Mouse (Mus musculus) yolk sac, embryonic 10.5 days (tissue): Measurements from ENCODE around the gene Hspa2.
"Not testable (repeated sequence)": the region's sequence is repeated elsewhere in the genome, so short reads cannot be mapped to it uniquely, and the experiment has no call there.

Experiments
- DNase-seq: peaks from one replicate; pipeline ENCODE4 v3.0.0-alpha.2; 2017; ENCODE audit warnings: low spot score

Hspa2 gene

DNA sequence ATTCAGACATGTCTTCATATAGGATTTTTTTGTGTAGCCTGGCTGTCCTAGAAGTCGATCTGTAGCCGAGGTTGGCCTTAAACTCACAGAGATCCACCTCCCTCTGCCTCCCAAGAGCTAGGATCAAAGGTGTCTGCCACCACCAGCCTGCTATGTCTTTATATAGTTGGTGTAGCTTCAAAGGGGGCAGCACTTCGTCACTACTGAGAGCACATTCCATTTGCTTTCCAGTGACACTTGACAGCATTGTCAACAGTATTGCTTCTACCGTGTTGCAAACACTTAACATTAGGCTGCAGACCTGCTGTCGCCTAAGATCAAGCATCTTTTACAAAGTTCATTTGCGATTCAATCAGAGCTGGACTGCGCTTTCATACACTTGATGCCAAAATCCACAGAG lies 30.1 kb downstream of the Hspa2 start:
- DNase-seq = no peak

DNA sequence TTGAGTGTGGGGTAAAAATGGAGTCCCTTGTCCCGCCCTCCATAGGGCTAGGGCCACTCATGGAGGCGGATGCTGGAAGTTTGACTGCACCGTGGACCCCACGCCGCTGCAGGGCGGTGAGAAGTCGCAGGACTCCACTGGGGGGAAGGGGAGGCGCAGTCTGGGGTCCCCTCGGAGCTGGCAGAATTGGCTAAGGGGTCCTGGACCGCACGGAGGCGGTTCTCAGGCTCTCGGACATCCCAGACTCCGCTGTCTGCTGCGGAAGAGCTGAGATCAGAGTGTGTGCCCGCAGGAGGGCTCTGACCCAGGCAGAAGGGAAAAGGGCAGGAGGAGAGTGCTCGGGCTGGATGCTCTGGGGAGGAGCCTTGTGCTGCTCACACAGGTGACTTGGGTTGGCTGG lies 31.1 kb downstream of the Hspa2 start:
- no peak for DNase-seq

DNA sequence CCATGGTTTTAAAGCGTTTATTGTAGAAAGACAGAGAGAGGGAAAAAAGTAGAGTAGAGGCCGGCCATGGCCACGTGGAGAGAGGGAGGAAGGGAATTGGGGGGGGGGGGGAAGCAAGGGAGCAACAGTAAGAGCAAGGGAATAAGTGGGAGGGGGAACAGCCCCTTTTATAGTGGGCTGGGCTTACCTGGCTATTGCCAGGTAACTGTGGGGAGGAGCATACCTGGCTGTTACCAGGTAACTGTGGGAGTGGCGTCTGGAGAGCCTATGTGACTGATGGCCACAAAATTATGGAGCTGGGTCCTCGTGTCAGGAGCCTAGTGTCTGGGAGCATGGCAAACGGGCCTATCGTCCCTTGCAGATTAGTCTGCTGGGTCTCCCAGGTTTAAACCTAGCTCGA lies 31.6 kb downstream of the Hspa2 start:
- DNase-seq = no peak

DNA sequence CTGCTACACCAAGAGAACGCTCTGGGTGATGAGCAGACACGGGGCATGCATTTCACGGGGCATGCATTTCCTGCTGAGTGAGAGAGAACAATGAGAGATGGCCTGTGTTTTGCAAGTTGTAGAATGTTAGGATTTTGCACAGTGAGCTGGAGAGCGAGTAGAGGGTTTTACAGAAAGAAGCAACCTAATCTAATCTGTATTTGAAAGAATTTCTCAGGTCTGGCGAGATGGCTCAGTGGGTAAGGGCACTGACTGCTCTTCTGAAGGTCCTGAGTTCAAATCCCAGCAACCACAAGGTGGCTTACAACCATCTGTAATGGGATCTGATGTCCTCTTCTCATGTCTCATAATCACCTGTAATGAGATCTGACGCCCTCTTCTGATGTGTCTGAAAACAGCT lies 39.5 kb downstream of the Hspa2 start:
- DNase-seq = not testable (repeated sequence)

DNA sequence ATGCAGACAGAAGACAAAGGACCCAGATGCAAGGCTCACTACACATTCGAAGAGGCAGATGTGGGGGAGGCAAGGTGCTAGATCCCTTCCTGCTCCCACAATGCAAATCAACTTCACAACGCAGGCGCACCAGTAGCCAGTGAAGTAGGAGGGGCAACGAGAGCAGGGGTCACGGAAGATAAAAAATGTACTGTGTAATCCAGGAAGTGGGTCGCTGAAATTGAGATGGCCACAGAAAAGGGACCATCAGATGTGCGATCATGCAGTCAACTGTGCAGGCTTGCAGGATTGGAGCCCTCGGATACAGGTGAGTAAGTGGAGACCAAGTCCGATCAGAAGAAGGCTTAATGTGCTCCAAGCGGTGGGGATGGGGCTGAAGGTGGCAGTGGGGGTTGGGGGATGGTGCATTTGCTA lies 40.4 kb downstream of the Hspa2 start:
- peak; percentile 16 for DNase-seq

DNA sequence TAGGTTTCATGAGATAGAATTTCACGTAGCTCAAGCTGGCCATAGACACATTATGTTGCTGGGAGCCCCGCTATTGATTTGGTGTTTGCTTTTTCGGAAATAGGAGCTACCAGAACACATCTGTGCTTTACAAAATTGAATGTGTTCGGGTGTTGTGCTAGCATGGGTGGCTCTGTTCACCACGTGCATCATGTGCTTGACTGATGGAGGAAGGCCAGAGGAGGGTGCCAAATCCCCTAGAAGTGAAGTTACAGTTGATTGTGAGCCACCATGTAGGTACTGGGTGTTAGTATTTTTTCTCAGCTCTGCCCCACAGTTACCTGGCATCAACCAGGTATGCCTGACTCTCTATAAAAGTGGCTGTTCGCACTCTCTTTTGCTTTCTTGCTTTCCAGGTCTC lies 40.9 kb downstream of the Hspa2 start:
- no peak for DNase-seq

DNA sequence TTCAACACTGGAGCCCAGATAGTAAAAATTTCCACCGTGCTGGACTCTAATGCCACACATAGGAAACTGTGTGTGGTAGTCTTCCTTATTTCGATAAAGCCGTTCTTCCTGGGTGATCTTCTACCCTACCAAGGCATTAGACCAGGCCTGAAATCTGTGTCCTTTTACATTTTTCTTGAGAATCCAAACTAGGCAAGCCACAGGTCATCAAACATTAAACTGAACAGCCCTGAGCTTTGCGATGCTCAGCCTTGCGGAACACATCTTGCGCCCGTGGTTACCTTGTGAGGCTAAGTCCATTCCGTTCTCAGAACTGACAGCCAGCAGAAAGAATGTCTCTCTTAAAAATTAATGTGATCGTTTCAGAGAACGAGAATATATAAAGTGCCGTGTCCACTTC lies 42.2 kb downstream of the Hspa2 start:
- DNase-seq = no peak

DNA sequence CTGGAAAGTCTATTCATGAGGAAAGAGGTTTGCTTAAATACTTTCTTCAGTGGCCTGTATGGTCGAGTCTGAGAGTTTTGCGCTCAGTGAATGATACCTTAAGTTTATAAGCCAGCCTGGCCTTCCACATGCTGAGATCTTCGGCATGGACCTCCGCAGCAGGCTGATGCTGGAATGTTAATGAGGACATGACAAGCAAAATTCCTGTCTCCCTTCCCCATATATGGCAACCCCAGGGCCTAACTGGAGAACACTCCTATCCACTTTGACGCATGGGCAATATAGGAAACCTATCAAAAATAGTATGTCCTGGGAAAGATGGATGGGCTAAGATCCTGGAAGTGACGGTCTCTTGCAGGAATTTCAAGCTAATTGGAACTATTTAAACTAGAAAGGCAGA lies 44.2 kb downstream of the Hspa2 start:
- DNase-seq = no peak

DNA sequence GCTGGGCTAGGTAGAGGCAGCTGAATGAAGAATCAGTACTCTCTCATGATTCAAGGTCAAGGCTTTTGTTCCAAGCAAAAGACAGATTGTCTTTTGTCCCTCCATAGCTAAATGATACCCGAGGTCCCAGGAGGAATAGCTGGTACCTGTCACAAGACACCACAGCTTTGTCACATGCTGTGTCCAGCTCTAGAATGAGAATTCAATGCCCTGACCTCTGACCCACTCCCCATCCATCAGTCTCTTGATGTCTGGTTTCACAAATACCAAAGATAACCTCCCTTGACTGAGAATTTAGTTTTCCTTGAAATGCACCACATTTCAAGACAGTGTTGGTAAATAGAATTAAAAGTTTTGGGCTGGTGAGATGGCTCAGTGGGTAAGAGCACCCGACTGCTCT lies 48.2 kb downstream of the Hspa2 start:
- no peak for DNase-seq
